Mouse (Mus musculus) urinary bladder, postnatal 36 days (tissue): ENCODE results near the gene Ddx5.
"Not testable (repeated sequence)": the region's sequence is repeated elsewhere in the genome, so short reads cannot be mapped to it uniquely, and the experiment has no call there.

Experiments
- DNase-seq, 2 experiments: peaks; one replicate each; pipeline ENCODE4 v3.0.0; 2022; ENCODE audit warnings: low spot score in 2 of 2, mixed read lengths in 1 of 2

Ddx5 gene

DNA sequence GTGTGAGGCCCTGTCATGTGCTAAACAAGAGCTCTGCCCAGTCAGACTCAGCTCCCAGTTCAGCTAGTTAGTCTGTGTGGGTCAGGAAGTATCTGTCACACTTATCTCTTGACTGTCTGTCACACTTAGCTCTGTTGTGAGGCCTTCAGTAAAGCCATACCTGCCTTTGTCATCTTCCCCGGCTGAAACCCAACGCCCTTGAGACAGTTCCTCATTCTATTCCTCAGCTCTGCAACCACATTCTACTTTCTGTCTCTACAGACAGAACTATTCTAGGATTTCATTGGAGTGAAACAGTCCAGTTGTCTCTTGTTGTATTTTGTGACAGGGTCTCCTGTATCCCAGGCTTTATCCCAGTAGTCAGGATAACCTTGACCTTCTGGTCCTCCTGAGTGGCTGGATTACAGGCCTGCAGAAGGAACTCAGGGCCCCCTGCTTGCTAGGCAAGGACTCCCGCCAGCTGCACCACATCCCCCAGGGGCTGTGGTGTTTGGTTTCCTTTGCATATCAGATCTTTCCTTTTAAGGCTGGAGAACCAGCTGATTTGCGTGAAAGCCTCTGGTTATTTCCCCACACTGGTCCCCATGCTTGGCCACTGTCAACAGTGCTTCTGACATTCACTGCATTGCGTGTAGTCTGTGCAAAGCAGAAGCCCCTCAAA, 26.7 kb downstream of the Ddx5 start:
- no peak for DNase-seq

DNA sequence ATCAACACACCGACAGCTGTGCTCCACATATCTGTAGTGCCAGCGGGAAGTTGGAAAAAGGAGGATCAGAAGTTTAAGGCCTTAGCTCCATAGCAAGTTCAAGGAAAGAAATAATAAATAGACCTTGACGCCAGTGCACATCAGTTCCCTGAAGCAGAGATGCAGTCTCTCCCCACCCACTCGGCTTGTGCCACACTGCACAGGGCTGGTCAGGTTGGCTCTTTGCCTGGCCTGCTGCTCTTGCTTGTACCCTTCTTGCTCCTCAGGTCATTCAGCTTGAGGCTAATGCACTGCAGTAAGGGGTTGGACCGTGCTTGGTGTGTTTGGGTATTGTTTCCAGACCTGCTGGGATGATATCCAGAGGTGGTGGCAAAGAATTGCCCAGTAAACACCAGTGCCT, 28.5 kb downstream of the Ddx5 start:
- DNase-seq = no peak

DNA sequence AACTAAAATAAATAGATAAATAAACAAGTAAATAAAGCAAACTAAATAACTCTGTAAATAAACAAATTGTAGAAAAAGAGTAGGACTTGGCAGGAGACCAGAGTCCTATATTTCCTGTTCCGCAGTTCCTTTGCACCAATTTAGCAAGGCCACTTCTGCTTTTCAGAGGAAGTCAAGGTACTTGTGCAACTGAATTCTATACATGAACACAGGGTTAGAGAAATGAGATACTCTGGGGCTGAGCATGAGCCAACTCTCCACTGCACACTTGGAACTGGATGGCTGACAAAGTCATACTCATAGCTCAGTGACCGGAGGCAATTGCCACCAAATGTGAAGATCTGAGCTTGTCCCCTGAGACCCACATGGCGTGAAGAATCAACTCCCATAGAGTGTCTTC, 30.0 kb downstream of the Ddx5 start:
- DNase-seq = no peak

DNA sequence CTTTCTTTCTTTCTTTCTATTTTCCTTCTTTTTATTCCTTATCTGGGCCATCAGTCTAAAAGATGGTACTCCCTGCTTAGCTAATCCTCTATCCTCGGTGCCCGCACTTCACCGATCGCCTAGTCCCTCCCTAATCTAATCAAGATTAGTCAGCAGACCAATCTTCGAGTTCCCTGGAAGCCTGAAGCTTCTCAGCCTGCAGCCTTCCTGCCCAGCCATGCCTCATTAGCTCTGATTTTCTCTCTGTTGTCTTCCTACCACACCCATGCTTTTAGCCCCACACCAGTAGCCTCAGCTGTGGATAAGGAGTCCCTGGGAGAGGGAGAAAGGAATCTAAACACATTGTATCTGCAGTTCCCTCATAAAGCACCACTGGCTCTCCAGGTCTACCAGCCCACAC, 33.4 kb downstream of the Ddx5 start:
- no peak for DNase-seq

DNA sequence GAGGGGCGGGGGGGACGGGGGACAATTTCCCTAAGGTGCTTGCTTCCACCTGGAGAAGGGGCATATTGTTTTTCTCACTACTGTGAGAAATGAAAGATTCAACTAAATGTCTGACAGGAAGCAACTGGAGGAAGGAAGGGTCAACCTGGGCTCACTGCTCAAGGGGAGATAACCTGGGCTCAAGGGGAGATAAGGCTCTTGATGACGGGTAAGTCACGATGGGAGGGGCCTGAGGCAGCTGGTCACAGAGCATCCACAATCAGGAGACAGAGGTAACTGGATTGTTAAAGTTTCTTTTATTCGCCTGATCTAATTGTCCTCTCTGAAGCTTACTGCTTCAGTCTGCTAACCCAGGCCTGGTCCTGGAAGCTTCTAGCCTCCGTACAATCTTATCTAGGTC, 35.7 kb downstream of the Ddx5 start:
- DNase-seq = no peak

DNA sequence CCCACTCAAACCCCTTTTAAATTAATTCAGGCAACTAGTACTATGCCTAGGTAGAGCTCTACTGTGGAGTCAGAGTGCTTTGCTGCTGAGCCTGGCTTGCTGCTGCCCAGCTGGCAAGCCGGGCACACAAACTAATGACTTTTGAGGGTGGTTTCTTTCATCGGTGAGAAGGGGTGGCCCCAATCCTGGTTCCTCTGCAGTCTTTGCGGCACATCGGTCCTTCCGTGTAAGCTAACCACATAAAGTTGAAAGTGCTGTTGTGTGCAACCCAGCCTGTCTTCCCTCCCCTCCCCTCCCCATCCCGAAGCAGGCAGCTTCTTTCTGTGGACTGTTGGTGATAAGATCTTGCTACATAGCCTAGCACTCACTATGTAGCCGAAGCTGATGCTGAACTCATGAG, 36.9 kb downstream of the Ddx5 start:
- no peak for DNase-seq

DNA sequence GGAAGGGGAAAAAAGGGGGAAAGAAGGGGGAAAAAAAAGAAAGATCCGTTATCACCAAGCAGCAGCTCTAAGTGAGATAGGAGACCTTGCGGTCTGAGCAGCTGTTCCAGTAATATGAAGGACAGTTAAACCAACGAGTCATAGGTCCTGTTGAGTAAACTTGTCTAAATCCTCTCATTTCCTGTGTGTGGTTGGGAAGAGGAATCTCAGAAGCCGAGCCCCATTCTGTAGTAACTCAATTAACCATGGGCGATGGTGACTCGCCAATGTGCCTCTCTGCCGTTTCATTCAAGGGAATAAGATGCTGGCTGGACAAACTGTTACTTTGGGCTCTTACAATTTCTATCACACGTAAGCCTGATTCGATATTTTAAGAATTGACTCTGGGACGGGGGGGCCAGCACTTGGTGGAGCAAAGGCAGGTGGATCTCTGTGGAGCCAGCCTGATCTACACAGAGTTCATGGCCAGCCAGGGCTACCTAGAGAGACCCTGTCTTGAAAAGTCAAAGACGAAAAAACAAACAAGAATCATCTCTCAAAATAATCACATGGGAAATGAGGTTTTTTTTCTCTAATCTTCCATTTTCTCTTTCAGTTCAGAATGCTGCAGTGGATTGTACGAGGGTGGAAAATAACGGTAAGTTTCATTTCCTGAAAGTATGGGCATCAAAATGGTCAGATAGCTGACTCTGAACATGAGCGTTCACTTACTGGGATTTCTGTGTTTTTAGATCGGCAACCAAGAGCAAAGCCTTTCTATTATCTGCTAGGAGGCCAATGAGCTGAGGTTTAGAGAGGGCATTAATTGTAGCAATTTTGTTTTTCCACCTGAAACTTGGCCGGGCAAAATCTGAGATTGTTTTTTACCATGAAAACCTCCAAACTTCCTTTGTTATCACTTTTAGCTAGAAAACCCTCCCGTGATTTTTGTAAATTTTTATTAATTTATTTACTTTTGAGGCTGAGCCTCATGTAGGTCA, 37.7 kb downstream of the Ddx5 start, which contains the start of gene Milr1:
Milr1 (plus strand) TSS at position 188 of the 980 bp plus-strand sequence.
- no peak for DNase-seq

DNA sequence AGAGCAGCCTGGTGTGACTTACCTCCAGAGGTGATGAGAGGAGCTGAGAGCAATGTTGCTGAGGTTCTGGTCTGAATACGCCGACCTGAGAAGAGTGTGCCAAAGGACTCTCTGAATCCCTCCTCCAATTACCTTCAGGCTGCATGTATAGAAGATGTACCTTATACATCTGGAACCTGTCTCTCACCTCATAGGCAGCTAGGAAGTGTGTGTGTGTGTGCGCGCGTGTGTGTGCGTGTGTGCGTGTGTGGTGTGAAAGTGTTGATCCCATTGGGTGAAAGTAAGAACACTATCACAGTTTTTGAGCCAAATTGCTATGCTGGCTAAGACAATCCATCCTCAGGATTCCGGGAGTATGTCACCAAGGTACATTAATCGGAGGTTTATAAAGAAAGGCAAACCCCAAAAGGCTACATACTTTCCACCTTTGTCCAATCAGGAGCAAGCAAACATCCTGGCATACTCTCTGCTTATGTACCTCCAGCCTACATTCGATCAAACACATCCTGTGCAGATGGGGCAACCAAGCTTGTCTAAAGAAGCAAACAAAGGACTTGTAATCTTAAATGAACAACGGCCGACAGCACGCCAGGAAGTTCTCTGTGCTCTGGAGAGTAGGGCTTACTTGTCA, 38.7 kb downstream of the Ddx5 start, which contains the start of gene Pecam1:
Pecam1 (minus strand) TSS at position 508 of the 631 bp plus-strand sequence.
- DNase-seq = no peak

DNA sequence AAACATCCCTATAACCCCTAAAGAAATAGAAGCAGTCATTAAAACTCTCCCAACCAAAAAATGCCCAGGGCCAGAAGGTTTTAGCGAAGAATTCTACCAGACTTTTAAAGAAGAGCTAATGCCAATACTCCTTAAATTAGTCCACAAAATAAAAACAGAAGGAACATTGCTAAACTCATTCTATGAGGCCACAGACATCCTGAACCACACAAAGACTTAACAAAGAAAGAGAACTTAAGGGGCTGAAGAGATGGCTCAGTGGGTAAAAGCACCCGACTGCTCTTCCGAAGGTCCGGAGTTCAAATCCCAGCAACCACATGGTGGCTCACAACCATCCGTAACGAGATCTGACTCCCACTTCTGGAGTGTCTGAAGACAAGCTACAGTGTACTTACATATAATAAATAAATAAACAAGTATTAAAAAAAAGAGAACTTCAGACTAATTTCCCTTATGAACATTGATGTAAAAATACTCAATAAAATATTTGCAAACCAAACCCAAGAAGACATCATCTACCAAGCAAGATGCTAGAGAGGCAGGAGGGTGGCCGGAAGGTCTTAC, 39.3 kb downstream of the Ddx5 start:
- DNase-seq = not testable (repeated sequence)

DNA sequence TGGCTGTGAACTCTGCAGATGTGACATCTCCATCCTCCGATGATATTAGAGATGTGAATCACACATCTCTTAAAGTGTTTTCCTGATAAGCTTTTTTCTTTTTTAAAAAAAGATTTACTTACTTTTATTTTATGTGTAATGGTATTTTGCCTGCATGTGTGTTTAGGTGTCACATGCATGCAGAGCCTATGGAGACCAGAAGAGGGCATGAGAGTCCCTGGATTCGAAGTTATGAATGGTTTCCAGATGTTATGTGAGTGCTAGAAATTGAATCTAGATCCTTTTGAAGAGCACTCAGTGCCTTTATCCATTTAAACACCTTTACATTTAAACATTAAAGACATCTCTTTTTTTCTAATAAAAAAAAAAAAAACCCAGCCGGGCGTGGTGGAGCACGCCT, 44.0 kb downstream of the Ddx5 start:
- no peak for DNase-seq

DNA sequence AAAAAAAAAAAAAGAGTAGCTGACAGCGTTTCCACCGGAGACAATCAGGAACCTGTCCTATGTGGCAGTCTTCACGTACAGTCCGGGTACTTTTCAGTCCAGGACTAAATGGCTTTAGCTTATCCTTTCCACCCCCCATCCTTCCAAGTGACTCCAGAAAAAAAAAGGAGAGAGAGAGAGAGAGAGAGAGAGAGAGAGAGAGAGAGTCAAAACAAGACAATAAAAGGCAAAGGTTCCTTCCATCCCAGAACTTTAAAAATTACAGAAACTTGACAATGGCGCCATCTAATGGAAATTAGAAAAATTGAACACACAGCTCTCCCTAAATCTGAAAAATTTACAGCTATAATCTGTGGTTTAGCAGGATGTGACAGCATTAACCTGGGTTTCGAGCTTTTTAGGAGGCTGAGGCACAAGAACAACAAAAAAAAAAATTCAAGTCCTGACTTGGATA, 46.6 kb downstream of the Ddx5 start:
- DNase-seq = no peak

DNA sequence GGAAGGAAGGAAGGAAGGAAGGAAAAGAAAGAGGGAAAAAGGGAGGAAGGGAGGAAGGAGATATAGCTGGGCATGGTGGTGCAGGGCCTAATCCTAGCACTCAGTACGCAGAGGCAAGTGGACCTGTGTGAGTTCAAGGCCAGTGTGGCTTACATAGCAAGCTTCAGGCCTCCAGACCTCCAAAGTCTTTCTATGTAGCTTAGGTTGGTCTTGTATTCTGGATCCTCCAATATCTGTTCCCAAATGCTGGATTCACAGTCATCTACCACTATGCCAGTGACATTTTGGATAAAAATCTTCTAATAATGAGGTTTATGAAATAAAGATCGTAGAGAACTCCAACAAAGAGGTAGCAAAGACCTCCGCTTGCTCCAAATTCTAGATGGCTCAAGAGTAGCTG, 47.2 kb downstream of the Ddx5 start:
- DNase-seq = no peak

DNA sequence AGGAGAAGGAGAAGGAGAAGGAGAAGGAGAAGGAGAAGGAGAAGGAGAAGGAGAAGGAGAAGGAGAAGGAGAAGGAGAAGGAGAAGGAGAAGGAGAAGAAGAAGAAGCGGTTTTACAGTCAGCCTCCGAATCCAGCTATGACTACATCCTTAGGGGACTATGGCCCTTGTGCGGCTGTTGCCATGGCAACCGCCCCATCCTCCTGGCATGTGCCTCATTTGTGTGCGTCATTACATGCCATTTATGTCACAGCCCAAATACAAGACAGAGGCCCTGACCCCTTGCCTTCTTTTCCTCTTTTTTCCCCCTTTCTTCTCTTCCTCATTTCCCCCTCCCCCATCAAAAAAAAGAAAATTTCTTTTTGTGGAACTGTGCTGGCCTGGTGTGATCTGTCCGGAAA, 47.8 kb downstream of the Ddx5 start:
- DNase-seq = no peak

DNA sequence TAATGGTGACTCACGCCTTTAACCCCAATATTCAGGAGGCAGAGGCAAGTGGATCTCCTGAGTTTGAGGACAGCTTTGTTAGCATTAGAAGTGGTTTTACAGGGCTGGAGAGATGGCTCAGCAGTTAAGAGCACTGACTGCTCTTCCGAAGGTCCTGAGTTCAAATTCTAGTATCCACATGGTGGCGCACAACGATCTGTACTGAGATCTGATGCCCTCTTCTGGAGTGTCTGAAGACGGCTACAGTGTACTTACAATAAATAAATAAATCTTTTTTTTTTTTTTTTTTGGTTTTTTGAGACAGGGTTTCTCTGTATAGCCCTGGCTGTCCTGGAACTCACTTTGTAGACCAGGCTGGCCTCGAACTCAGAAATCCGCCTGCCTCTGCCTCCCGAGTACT, 48.3 kb downstream of the Ddx5 start:
- not testable (repeated sequence) for DNase-seq

DNA sequence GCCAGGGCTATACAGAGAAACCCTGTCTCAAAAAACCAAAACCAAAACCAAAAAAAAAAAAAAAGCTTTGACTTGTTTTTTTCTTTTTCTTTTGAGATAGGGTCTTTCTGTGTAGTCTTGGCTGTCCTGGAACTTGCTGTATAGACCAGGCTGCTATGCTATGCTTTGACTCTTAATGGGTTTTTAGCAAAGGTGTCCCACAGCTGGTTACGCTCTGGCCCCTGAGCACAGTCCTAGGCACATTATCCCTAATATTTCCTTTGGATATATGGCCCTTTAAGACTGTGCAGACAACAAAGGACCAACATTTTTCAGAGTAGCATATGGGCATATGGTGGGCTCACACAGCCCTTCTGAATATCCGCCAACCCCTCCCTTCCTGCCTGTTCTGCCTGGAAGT, 49.9 kb downstream of the Ddx5 start:
- DNase-seq = no peak

DNA sequence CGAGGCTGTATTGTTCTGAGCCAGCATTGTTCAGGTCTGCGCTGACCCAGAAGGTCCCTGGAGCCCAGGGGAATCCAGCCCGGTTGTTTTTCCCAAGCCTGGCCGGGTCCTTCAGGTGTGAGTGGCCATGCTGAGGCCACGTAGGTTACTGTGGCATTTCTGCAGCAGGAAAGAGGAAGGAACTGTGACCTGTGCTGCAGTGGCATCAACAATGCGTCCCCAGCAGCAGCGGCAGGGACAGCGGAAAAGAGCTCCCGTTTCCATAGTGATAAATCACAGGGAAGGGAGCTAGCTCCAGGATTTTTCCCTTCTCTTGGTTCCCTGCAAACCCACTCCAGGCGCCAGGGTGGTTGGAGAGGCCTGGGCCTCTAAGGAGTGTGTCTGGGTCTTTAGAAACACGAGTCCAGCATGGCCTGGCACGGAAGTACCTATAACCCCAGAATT, 51.8 kb downstream of the Ddx5 start:
- peak in 1 of 2 experiments; percentile 35 for DNase-seq

DNA sequence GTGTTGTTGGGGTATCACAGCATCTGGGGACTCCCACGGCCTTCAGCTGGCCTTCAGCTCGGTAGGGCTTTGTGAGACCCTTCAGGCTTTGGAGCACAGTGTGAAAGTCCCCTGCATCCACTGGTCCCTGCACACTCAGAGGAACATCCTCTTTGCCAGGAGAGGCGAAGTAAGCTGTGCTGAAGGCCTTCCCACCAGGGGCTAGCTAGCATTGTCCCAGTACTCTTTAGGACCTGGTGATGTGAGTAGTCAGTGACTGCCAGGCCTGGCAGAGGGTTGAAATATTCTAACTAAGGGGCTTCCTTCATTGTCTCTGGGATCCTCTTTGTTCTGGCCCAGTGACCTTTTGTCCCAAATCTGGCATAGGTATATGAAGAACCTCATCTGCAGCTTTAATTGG, 52.4 kb downstream of the Ddx5 start:
- DNase-seq = no peak

DNA sequence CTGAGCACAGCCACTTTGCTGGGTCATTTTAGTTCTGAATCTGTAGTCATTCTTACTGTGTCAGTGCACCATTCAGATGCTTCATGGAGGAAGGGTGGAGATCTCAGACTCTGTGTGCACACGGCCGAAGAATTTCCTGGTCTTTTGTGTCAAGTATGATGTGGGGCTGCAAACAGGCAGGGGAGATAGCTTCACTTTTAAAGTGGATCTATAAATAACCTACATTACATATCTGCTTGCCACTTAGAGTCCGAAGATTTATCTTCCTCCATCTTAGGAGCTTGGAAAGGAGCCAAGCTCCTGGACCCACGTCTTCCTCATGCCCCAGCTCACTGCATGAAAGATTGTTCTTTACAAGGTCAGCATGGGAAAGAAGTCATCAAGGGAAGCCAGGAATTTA, 58.3 kb downstream of the Ddx5 start:
- DNase-seq = no peak
